Mouse (Mus musculus) lung, adult 2 months (tissue): ENCODE data around the gene Cst9.

Experiments
- CTCF ChIP-seq: fragments of 200-500 bp; IDR thresholded peaks from 2 replicates; pipeline ENCODE4 v1.5.1; 2011; ENCODE audit warnings: mild to moderate bottlenecking, low read length, control low read depth; ENCODE audit not compliant: insufficient read depth
- POLR2A ChIP-seq: fragments of 200-500 bp; IDR thresholded peaks from 2 replicates; pipeline ENCODE4 v1.6.1; 2011; ENCODE audit warnings: low read depth, mild to moderate bottlenecking, control low read depth, low read length, borderline replicate concordance; ENCODE audit errors: extremely low read depth

GRCm38 (mm10) chr2:148857506-148857905 is 22.6 kb downstream of the Cst9 start:
- TF ChIP-seq CTCF (no peak), POLR2A (no peak)
